Mouse (Mus musculus) thymus, postnatal 36 days (tissue): ENCODE measurements around the gene Minar1.

Source experiments
- DNase-seq, 2 experiments: peaks; one replicate each; pipeline ENCODE4 v3.0.0; 2022; ENCODE audit warnings: mixed read lengths in 2 of 2

The Minar1 gene

DNA sequence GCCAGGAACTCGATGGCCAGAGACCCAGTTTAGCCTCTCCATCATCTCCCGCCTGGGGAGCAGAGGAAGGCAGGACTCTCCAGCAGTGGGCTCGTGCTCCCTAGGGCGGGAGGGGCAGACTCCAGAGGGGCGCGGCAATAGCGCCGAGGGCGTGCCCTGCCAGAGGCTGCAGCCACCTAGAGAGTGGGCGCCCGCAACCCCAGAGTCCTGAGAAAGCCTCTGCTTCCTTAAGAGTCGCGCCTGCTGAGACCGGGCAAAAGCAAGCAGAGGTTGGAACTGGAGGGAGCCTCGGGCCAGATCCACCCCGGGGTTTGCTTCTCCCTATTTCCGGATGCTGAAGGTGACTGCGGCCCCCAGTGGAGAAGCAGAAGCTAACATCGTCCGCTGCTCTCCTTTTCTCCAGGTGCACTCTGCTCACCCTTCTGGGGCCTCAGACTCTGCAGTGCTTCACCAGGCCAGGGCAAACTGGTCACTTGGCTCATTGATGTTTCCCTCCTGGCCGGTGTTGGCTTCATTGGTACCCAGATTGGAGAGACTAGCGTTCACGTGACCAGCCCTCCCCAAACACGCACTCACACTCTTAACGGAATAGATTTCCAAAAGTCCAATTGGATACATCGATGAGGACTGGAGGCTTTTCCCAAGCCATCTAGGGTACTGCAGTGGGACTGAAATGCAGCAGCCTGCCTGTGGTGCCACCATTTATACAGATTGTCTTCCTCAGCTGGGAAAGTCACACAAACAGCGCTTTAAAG lies at the start of gene Minar1:
Gene Minar1, minus strand, starts transcription at position 120 of the 755 bp plus-strand sequence.
- peak in 1 of 2 experiments; percentile 6 for DNase-seq

DNA sequence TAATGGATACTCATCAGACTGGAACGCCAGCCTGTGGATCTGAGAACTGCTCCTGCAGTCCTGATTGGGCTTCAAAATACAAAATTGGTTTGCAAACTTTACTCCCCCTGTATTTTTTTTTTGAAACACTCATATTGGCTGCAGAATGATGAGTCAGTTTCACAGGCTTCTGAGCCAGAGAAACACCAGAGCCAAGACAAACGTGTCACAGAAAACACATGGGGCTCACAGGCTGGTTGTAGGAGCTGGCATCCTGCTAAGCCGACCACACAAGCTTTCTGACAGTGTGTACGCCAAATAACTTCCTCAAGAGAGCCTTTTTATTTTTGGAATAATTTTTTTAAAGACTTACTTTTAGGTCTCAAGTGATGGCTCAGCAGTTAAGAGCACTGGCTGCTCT lies 47.0 kb upstream of the Minar1 start:
- no peak for DNase-seq

DNA sequence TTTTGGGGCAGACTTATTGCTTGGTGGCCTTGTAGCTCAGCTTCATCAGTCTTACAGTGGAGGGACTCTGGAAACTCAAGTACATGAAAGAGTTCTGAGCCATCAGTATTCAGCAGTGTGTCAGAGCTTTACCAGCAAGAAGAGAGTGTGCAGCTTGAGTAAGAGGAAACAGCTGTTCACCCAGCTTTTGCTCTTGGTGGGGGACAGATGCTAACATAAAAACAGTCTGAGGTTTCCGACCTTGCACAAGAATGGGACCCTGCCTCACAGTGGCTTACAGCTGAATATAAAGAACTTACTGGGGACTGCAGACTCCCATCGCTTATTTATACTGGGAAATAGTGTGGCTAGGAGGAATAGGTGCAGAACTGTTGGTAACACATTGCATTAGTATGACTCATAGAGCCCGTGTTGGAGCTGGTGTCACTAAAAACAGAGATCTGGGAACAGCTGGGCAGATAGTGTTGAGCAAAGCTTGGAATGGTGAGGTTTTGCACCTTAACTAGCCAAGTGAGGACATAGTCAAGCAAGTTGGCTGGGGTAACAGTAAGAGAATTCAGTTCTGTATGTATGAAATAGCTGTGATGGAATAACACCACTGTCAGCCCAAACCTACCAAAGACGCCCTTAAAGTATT lies 44.5 kb upstream of the Minar1 start:
- peak; percentile 6 to 23 for DNase-seq

DNA sequence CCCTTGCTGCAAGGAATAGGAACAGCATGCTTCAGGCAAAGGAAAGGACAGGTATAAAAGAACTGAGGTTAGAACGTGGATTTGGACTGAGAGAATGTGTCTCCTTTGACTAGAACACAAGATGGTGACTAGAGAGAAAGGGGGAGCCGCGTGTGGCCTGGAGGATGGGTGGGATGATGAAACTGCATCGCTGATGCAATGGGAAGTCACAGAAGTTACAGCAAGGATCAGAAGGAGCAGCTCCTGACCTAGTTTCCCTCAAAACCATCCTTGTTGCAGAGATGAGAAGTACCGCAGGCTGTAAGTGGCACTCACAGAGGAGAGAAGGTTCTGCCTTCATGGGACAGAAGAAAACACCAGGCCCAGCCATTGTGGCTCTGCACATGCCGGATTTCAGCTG lies 28.0 kb upstream of the Minar1 start:
- DNase-seq, result no peak

DNA sequence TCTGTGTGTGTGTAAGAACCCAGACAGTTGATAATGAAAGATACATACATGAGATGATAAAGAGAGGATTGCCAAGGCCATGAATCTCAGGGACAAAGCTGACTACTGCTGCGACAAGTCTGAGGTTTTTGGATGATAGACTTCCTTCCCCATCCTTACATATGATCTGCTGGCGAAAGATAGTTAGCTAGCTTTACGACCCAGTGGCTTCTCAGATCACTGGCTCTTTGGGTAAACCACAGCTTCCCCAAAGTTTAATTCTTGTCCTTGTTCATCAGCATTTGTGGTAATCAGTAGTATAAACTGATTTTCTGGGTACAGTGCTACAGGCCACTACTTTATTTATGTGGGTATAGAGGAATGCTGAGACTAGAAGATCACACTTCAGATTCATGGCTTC lies 14.5 kb upstream of the Minar1 start:
- no peak for DNase-seq

DNA sequence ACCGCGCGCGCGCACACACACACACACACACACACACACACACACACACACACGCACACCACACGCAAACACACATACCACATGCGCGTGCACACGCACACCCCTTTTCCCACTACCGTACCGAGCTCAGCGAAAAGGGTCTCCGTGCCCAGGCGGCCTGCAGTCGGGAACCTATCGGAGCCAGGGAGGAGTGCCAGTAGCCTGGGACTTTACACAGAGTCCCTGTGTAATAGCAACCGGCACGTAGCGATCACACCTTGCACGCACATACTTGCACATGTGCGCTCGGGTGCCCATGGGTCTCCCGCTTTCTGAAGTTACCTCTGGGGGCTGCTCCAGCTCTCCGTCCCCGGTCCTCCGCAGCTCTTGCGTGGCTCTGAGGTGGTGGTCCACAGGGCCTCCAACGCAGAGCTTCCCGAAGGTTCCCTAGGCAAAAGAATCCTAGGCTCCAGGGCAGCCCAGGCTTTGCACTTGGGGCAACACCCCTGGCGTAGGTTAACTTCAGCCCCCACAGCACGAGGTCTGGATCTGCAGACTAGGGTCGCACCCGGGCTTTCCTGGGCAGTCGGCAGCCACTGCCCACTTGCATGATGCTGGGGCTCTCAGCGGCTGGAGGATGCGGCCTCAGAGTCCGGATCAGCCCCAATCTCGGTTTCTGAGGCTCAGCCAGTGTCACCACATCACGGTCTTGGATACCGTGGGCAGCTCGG lies 474 bp downstream of the Minar1 start:
- DNase-seq, result no peak

DNA sequence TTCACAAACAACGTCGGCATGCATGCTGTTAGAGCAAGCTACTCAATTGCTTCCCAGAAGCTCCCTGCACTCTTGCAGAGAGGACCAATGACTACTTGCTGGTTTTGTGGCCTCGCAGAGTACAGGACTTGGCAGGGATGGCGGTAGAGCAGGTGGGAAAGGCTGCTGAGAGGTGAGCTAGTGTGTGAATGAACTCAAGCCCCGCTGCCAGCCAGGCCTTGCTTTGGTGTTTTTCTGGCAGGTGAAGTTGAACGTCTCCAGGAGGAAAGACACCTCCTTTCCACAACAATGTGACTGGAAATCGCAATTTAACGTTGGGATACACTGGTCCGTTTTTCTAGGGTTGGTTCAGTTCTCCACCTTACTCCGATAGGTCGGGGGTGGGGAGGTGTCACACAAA lies 1.2 kb downstream of the Minar1 start:
- DNase-seq, result no peak

DNA sequence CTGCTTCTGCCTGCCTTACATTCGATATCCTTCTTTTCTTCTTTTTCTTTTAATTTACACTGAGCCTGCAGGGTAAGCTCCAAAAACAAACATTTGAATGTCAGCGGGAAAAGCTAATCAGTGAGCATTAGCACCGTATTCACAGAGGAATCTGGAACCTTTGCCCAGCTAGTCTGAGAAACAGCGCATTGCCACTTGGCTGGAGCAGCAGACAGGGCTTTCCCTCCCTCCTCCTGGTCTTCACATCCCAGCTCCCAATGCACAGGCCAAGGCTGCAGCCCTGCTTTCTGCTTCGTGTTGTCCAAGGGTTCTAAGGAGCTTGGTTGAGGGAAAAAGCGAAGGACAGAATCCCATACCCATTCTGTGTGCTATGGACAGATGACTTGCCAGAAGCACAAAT lies 2.6 kb downstream of the Minar1 start:
- no peak for DNase-seq

DNA sequence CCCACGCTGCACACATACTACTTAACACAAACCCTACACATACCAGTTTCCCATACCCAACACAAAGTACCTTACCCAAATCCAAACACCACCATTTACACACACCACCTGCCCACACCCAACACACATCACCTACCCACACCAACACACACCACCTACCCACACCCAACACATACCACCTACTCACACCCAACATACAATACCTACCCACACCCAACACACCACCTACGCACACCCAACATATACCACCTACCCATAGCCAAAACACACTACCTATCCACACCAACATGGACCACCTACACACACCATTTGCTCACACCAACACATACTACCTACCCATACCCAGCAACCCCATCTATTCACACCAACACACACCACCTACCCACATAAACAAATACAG lies 6.0 kb downstream of the Minar1 start:
- DNase-seq, result no peak

DNA sequence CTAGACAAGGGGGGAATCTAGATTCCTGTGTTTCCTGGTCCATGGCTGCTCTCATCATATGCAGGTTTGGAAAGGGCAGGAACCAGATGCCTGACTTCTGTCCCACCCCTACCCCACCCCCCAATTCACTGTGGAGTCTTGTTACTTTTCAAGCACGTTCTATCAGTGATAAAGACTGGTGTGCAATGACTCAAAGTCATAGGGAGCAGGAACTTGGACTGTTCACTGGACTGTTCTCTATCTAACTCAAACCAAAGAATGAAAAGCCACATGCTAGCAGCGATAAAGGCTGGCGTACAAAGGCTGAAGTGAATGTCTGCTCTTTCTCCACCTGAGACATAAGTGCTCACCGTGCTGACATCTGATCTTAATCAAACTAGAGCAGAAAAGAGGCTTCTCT lies 12.3 kb downstream of the Minar1 start:
- DNase-seq, result no peak

DNA sequence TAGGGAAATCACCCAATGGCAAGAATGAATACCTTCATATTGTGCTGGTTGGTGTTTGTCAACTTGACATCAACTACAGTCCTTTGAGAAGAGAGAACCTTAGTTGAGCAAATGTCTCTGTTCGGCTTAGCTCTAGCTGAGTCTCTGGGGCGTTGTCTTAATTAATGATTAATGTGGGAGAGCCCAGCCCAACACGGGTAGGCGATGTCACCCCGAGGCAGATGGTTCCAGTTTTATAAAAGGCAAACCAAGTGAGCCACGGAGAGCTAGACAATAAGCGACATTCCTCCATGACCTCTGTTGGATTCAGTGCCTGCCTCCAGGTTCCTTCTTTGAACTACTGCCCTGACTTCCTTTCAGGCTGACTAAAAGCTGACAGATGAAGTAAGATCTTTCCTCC lies 15.6 kb downstream of the Minar1 start:
- DNase-seq, result no peak

DNA sequence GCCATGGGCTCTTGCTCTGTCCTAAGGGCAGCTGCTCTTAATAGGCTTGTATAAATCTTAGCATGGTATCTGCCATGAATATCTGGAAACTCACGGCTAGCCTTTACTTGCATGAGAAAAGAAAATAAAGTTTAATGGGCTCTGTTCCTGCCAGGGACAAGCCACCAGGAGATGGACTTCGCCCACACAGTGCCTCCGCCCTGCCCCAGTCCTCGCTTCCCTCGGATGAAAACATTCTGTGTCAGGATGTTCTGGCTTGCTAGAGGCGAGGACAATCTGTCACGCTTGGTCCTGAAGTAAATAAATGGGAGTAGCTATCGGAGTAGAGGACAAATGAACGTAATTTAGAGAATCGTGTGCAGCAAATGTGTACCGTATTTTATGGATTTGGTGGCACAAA lies 16.7 kb downstream of the Minar1 start:
- DNase-seq, result no peak

DNA sequence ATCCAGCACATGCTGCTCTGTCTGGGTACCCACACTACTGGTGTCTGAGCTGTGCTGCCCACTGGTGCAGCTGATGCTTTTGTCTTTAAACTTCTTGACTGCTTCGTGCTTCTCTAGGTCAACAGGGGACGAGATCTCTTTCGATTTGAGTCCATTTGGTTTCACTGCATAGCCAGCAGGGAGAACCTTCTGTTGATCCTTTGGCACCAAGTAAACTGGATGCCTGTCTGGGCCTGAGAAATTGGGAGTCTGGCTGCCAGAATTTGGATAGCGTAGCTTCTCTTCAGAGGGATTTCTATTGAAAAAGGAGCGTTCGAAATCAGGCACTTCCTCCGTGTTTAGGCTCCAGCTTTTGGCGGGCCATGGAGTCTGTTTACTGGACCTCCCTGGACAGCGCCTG lies 21.0 kb downstream of the Minar1 start:
- DNase-seq, result no peak

DNA sequence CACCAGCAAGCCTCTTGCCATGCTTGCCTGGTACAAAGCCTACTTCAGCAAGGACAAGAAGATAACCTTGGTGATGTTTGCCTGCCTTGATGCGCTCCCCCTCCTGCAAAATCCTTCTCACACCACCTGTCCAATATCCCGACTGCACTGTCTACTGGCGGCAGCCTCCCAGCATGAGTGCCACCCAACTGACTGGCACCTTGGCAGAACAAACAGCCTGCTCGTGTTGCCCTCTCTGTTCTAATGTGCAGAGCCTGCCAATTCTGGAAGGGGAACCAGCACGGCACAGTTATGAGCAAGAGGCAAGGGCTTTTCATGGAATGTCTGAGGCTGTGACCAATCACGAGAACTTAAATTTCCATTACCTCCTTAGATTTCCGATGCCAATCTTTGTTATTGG lies 22.2 kb downstream of the Minar1 start:
- DNase-seq, result no peak

DNA sequence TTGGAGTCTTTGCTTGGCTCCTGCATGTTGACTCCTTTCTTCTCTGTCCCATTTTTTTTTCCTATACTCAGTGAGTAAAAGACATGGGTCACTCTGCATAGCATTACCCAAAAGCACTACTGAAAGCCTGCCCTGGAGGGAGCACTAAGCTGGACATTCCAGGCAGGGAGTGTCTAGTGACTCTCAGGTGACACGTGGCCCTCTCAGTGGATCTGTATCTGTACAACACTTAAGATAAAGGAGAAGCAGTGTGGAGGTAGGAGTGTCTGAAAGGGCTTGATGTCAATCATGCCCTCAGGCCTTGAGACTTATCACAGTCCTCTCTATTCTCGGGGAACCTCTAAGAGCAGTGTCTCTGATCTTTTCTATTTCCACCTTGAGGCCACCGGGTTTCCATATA lies 25.9 kb downstream of the Minar1 start:
- DNase-seq, result no peak

DNA sequence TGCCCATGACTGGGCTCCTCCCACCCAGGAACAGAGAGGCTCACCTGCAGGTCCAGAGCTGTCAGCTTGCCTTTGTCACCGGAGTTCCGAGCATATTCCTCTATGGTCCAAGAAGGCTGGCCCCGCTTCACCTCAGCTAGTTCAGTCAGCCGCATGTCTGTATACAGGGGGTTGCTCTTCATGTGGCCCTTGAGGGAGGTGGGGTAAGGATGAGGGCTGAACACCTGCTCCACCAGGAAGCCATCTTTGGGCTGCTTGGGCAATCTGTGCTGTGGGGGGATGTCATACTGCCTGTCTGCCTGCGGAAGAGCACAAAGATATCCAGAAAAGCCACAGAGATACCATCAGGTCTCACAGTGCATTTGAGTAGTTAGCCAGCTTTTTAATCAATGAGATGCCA lies 26.5 kb downstream of the Minar1 start:
- no peak for DNase-seq

DNA sequence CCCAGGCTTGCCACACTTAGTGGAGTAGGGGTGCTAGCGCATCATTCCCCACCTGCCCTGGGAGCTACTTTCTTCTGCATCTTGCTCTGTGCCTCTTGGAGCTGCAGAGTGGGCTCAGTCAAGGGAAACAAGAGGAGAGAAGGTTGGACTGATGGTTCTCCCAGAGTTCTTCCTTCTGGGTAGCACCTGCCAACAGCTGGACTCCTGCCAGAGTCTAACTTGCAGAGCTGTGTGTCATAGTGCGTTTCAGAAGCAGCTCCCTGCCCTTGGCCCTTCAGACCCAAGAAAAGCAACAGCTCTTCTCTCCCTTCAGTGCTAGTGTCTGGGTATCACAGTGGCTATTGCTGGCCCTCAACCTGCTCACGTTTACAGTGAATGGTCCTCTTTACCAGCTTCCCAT lies 30.5 kb downstream of the Minar1 start:
- no peak for DNase-seq

DNA sequence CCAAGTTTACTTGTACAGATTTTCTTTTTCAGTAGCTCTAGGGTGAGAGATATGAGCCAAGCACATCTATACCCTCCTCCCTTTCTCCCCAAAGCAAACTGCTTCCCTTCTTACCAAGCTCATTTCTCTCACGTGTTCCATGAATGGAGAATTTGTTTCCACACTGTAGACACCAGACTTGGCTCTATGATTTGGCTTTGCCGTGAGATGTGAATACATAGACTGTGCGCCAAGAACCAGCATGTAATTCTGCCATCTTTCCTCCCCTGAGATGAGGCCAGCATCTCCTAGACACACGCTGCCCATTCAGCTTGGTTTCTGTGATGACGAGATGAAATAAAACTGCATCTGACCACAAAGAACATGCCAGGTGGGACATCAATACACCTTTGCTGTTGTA lies 44.5 kb downstream of the Minar1 start:
- DNase-seq, result no peak

DNA sequence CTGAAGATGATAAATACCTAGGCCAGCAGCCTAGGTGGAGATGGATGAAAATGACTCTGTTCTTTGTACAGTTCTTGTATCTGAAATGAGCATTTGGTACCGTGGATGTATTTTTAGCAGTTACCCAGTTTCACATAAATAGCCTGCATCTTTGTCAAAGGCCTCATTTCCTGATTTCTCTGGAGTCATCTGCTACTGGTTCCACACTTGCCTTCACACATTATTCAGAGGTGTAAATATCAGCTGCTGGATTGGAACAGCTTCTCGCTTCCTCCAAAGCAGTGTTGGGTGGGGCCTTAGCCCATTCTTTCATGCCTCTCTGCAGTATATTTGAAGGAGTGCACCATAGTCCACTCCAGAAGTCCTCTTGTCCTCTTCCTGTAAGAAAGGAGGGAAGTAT lies 70.3 kb downstream of the Minar1 start:
- DNase-seq, result no peak
